Mouse (Mus musculus) layer of hippocampus, postnatal 36 days (tissue): ENCODE measurements at regions not wholly inside any gene's neighbourhood (a gene's known extent, or its start where the extent isn't known, plus 50 kb on each side); places are given as distances from the start of the nearest gene placed in this dataset.

Experiments used
- DNase-seq, 2 experiments: peaks; one replicate each; pipeline ENCODE4 v3.0.0; 2022

DNA sequence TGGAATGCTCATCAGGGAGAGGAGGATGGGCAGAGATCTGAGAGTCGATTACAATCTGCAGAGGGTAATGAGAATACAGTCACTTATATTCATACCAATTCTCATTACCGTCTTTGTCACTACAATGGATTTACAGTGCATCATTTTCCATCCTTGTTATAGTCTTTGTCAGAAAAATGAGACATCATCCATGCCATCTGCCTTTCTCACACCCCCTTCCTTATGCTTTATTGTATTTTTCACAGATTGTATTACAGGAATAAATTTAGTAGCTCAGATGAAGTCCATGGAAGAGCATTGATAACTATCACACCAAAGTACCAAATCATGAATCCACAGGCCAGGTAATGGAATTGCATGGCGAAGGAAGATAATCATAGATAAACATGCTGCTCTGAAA lies 779.5 kb downstream of the Cenpc1 start:
- DNase-seq: no peak

DNA sequence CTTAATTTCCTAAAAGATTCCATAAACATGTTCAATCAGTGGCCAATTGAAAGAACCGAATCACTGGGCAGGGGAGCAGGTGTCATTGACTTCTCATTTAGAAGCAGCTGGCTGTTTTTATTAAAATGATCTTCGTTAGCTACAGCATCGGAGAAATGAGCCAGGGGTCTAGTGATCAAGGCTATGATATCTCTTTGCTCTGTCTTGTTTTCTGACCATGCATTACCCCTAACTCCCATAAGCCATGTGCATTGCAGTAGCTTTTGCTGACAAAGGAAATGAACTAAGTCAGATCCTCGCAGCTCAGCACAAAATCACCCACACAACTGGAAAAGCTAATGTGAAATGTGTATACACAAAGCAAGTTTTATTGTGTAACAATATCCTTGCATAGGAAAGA lies 816.9 kb downstream of the Cenpc1 start:
- DNase-seq: no peak

DNA sequence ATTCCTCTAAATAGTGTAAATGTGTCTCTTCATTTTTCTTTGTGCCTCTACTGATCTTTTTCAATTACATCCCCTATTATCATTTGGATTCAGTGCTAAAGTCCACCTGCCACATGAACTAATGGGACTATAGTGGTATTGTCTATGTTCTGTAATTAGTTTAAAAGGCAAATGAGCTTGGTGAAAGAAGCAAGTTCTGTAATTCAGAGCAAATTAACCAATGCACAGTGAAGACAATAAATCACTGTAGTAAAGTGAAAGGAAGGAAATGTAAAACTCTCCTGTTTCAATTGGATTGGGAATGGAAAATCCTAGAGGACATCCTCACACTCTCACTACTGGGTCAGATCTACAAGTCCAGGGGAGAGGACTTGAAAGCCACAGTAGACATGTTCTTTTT lies 823.2 kb upstream of the Epha5 start:
- no peak for DNase-seq

DNA sequence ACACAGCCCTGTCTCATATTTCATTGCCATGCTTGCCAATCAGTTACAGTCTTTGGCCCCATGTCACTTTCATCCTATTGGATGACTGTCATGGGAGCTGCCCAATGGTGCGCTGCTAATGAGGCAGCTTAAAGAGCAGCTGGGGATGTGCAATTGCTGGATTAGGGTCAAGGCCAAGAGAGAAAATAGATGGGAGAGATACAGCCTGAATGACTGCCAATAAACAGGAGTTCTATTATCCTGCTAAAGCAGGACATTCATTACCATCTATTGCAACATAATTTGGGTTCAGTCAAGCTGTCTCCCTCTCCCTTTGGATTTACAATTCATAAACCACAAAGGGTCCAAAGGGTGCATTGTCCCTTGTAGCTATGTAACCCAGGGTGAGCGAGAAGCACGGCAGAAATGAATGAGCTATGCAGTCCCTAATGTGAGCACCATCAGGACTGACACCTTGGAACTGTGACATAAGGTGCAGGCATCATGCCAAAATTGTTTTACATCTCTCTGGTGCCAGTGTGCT lies 822.4 kb upstream of the Epha5 start:
- peak; percentile 3 to 8 for DNase-seq
